Mouse (Mus musculus) CD4-positive, CD25-positive, alpha-beta regulatory T cell, adult 4 months (primary cell): ENCODE data around the gene Cyp1a2. TPM values are rescaled to one million over a fixed set of nuclear protein-coding genes. Genes with fewer than 3 reads are reported as not detected.

ENCODE experiments used
- ATAC-seq: one replicate; pipeline ENCODE4 v1.8.0; 2017
- polyA plus RNA-seq, 2 experiments: library from polyadenylated mRNA; unstranded; fragments of 100-300 nt; shearing (Covaris generic); gene quantifications; one replicate each; pipeline ENCODE4 v1.2.1; 2017

The Cyp1a2 gene
- polyA plus RNA-seq, 2 experiments from 2014 or later, result not detected

GRCm38 (mm10) chr9:57644944-57645893 is 38.3 kb downstream of the Cyp1a2 start:
- ATAC-seq, result peak; percentile 56

- ATAC-seq, result no peak
Measured at GRCm38 (mm10) chr9:57644442-57644943, 39.0 kb downstream of the Cyp1a2 start.

GRCm38 (mm10) chr9:57643856-57644180 is 39.7 kb downstream of the Cyp1a2 start:
- no peak for ATAC-seq

- ATAC-seq, result no peak
Measured at GRCm38 (mm10) chr9:57643169-57643855, 40.2 kb downstream of the Cyp1a2 start.

GRCm38 (mm10) chr9:57641775-57642550 is 41.5 kb downstream of the Cyp1a2 start:
- ATAC-seq, result no peak

- ATAC-seq, result no peak
Measured at GRCm38 (mm10) chr9:57641022-57641421, 42.5 kb downstream of the Cyp1a2 start.

GRCm38 (mm10) chr9:57640384-57640783 is 43.1 kb downstream of the Cyp1a2 start:
- peak; percentile 83 for ATAC-seq

- no peak for ATAC-seq
Measured at GRCm38 (mm10) chr9:57639661-57640328, 43.7 kb downstream of the Cyp1a2 start.

- ATAC-seq, result no peak
Measured at GRCm38 (mm10) chr9:57638651-57639459, 44.6 kb downstream of the Cyp1a2 start.

- ATAC-seq, result no peak
Measured at GRCm38 (mm10) chr9:57637741-57638322, 45.7 kb downstream of the Cyp1a2 start.

GRCm38 (mm10) chr9:57637272-57637671 is 46.2 kb downstream of the Cyp1a2 start:
- ATAC-seq, result no peak

GRCm38 (mm10) chr9:57633481-57634024 is 50.0 kb downstream of the Cyp1a2 start:
- ATAC-seq, result peak; percentile 69

GRCm38 (mm10) chr9:57629118-57629874 is 54.2 kb downstream of the Cyp1a2 start:
- peak; percentile 45 for ATAC-seq

GRCm38 (mm10) chr9:57628717-57629116 is 54.8 kb downstream of the Cyp1a2 start:
- no peak for ATAC-seq

- no peak for ATAC-seq
Measured at GRCm38 (mm10) chr9:57627892-57628291, 55.6 kb downstream of the Cyp1a2 start.

GRCm38 (mm10) chr9:57627191-57627590 is 56.3 kb downstream of the Cyp1a2 start:
- no peak for ATAC-seq
